Mouse (Mus musculus) embryonic stem cell, embryonic (primary cell): ENCODE data around the gene Fam120c.

Experiments used
- CTCF ChIA-PET, 4 experiments: fragments of 300-600 bp in 2 of 4; fragments of 350-600 bp in 2 of 4; sonication (Branson Sonifier 250); formaldehyde crosslinking; loops; one replicate each; lab custom pipeline; 2022; ENCODE audit warnings: inconsistent platforms in 2 of 4; lab: Charles Lee
- POLR2A ChIA-PET, 4 experiments: fragments of 300-600 bp in 2 of 4; fragments of 350-600 bp in 2 of 4; sonication (Branson Sonifier 250); formaldehyde crosslinking; loops; one replicate each; lab custom pipeline; 2022; ENCODE audit warnings: antibody characterized with exemption in 4 of 4, inconsistent platforms in 1 of 4; lab: Charles Lee

The Fam120c gene

GRCm38 (mm10) chrX:151343761-151344500, at the start of gene Fam120c:
Gene Fam120c, plus strand, starts transcription at chrX:151344175.
- ChIA-PET POLR2A (interaction anchor here in 3 of 4 experiments (0.6 to 2.5 kb wide), 15 partner anchors 9 to 459 kb away, joined by 3 to 27 read pairs (median 4); partner anchors contain the start of genes Gnl3l (in 2 of the 3) and Phf8 (in 2 of the 3)), CTCF (interaction anchor here in 1 of 4 experiments (0.6 kb wide), 2 partner anchors 30 to 289 kb away, joined by 3 read pairs; no protein-coding TSS in a partner anchor)

DNA sequence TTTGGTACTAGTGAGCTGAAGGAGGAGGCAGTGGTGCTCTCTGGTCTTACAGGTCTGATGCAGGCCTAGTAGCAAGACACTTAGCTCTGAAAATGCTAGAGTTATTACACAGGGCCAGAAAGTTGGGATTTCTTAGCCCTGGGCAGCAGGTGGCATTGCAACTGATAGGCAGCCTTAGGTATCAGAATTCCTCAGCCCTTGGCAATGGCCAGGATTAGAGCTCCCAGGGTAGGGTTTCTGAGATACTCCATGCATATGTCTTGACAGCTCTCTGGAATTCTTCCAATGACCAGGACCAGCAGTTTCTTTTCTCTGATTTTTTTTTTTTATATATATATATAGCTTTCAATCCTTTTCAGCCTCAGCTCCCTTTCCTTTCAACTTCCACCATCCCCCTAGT, 45.6 kb upstream of the Fam120c start:
- CTCF ChIA-PET: interaction anchor here in 1 of 4 experiments (0.5 kb wide), 1 partner anchor 12 kb away, joined by 3 read pairs; no protein-coding TSS in a partner anchor

GRCm38 (mm10) chrX:151313732-151314131, 30.2 kb upstream of the Fam120c start:
- ChIA-PET POLR2A (no interaction called here), CTCF (interaction anchor here in 2 of 4 experiments (0.6 kb wide), 2 partner anchors 30 to 321 kb away, joined by 3 read pairs; partner anchors contain the start of gene Fam120c (in 1 of the 2))

More for the DNA sequence above, 45.6 kb upstream of the Fam120c start:
- POLR2A ChIA-PET: interaction anchor here in 1 of 4 experiments (0.5 kb wide), 1 partner anchor 344 kb away, joined by 3 read pairs; no protein-coding TSS in a partner anchor

- ChIA-PET POLR2A (no interaction called here), CTCF (no interaction called here)
Measured at GRCm38 (mm10) chrX:151333615-151334014, 10.4 kb upstream of the Fam120c start.

DNA sequence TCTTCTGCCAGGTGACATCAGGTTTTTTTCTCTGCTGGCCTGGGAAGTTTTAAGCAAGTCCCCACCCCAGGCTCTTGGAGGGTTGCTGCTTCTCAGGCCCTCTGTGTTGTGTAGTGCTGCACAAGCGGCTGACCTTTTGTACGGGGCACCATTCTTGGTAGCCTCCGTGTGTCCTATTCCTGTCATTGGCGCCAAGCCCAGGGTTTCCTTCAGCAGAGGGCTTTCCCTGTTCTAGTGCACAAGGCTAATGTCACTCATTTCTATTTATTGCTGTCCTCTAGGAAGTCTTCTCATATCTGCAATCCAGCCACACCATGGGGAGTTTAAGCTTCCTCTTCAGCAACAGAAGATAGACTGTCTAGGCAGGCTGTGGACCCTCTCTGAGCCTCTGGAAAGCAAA, 6.2 kb upstream of the Fam120c start:
- ChIA-PET CTCF (no interaction called here), POLR2A (interaction anchor here in 1 of 4 experiments (0.6 to 1.4 kb wide), 3 partner anchors 11 to 249 kb away, joined by 3 to 5 read pairs (median 5); no protein-coding TSS in a partner anchor)

DNA sequence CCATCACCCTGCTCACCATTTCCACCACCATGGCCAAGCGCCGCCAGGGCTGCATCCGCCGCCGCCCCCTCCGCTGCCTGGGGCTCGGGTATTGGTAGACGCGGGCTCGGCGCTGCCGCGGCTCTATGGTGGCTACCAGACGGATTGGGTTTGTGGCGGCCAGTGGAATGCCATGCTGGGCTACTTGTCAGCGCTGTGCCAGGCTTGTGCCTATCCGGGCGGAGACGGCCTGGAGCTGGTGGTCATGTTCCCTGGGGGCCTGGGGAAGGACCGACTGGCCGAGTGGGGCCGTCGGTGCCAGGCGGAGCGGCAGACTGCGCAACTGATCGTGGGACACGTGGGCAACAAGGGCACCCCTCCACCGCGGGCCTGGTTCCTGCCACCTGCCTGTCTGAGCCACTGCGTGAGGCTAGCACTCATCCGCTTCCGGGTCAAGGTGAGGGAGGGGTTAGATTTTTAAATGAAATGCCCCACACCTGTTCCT, 568 bp downstream of the Fam120c start:
- POLR2A ChIA-PET: interaction anchor here in 3 of 4 experiments (0.9 to 2.5 kb wide), 10 partner anchors 10 to 458 kb away, joined by 3 to 27 read pairs (median 6); partner anchors contain the start of genes Gnl3l (in 2 of the 3) and Phf8 (in 2 of the 3)
- CTCF ChIA-PET: interaction anchor here in 1 of 4 experiments (0.6 kb wide), 1 partner anchor 289 kb away, joined by 3 read pairs; no protein-coding TSS in a partner anchor

DNA sequence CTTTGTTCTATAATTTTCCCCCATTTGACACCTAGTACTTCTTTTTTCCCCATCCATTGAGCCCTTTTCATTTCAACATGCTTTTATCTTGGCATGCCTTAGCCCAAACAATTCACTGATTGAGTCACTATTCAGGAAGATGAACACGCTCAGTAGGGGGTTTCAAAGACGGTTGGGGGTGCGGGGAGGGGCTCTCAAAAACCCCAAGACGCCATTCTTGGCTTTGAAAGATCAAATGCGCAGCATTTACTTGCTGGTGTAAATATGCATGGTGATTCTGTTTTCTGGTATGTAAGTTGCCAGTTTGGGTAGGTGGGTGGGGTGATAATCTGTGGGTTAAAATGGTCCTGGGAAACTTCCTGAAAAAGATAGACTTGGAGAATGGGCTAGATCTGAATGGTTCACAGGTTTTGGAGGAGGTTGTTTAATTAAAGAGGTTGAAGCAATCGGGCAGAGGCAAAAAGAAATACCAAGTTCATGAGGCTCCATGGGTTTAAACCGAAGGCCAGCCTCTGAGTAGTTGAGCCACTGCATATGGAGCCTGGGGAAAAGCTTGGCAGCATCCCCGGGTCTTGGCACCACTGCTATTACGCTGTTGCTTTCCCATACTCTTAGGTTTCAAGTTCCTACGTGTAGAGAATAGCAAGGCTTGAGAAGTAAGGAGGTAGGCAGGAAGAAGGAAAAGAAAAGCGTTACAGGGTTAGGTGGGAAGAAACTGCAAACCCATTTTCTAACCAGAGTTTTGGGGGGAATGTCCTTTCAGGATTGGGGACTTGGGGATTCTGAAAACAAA, 1.6 kb downstream of the Fam120c start:
- ChIA-PET CTCF (no interaction called here), POLR2A (interaction anchor here in 2 of 4 experiments (0.9 to 2.5 kb wide), 5 partner anchors 10 to 457 kb away, joined by 3 to 10 read pairs (median 3); no protein-coding TSS in a partner anchor)

DNA sequence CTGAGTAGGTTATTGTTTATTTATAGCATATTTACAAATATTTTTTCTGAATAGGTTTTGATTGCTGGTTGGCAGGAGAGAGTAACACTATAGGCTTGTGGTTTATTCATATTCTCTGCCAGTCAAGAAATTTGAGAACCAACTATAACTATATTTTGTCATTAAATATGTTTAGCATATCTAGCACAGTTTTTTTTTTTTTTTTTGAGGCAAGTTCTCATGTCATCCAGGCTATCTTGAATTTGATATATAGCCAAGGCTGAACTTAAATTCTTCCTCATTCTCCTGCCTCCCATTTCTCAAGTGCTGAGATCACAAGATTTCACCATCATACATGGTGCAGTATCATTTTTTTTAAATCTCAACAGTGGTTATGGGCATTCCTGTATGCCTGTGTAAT, 3.3 kb downstream of the Fam120c start:
- CTCF ChIA-PET: no interaction called here
- POLR2A ChIA-PET: interaction anchor here in 1 of 4 experiments (1.4 kb wide), 1 partner anchor 8 kb away, joined by 3 read pairs; no protein-coding TSS in a partner anchor

- POLR2A ChIA-PET: no interaction called here
- CTCF ChIA-PET: interaction anchor here in 1 of 4 experiments (0.6 kb wide), 1 partner anchor 19 kb away, joined by 3 read pairs; no protein-coding TSS in a partner anchor
Measured at GRCm38 (mm10) chrX:151349322-151349721, 5.3 kb downstream of the Fam120c start.

- POLR2A ChIA-PET: no interaction called here
- CTCF ChIA-PET: no interaction called here
Measured at GRCm38 (mm10) chrX:151418801-151419200, 74.8 kb downstream of the Fam120c start.

- ChIA-PET POLR2A (interaction anchor here in 1 of 4 experiments (0.6 kb wide), 1 partner anchor 1399 kb away, joined by 3 read pairs; no protein-coding TSS in a partner anchor), CTCF (no interaction called here)
Measured at GRCm38 (mm10) chrX:151420791-151421190, 76.8 kb downstream of the Fam120c start.

GRCm38 (mm10) chrX:151443637-151444036, 99.7 kb downstream of the Fam120c start:
- POLR2A ChIA-PET: no interaction called here
- CTCF ChIA-PET: no interaction called here

- ChIA-PET CTCF (no interaction called here), POLR2A (no interaction called here)
Measured at GRCm38 (mm10) chrX:151444189-151444588, 100.2 kb downstream of the Fam120c start.

GRCm38 (mm10) chrX:151488128-151488527, 144.2 kb downstream of the Fam120c start:
- ChIA-PET CTCF (no interaction called here), POLR2A (no interaction called here)

GRCm38 (mm10) chrX:151493269-151493668, 149.3 kb downstream of the Fam120c start:
- ChIA-PET CTCF (interaction anchor here in 1 of 4 experiments (0.6 kb wide), 1 partner anchor 654 kb away, joined by 3 read pairs; no protein-coding TSS in a partner anchor), POLR2A (interaction anchor here in 1 of 4 experiments (0.6 to 1.5 kb wide), 2 partner anchors 26 to 162 kb away, joined by 3 to 4 read pairs; no protein-coding TSS in a partner anchor)

GRCm38 (mm10) chrX:151496596-151496995, 152.6 kb downstream of the Fam120c start:
- ChIA-PET CTCF (no interaction called here), POLR2A (interaction anchor here in 2 of 4 experiments (0.8 to 1.7 kb wide), 2 partner anchors 24 to 26 kb away, joined by 3 to 4 read pairs; partner anchors contain the start of gene Phf8 (in 1 of the 2))

- ChIA-PET CTCF (no interaction called here), POLR2A (no interaction called here)
Measured at GRCm38 (mm10) chrX:151508536-151508935, 164.6 kb downstream of the Fam120c start.

- POLR2A ChIA-PET: interaction anchor here in 2 of 4 experiments (1.3 to 1.5 kb wide), 2 partner anchors 11 kb away, joined by 5 to 7 read pairs; partner anchors contain the start of gene Phf8 (in 2 of the 2)
Measured at GRCm38 (mm10) chrX:151509906-151510305, 165.9 kb downstream of the Fam120c start.

More at GRCm38 (mm10) chrX:151509906-151510305, 165.9 kb downstream of the Fam120c start:
- CTCF ChIA-PET: no interaction called here
